Mouse (Mus musculus) CD4-positive naive resting alpha-beta T cell, adult 76 days (primary cell): ENCODE measurements around the gene Spryd7. TPM values are rescaled to one million over a fixed set of nuclear protein-coding genes. Genes with fewer than 3 reads are reported as not detected.

Source experiments
- total RNA-seq: library from RNA; stranded (reverse); gene quantifications from one replicate; pipeline ENCODE4 v1.2.4, GENCODE M21; 2023

Spryd7 gene
- total RNA-seq: 8.1 TPM

DNA sequence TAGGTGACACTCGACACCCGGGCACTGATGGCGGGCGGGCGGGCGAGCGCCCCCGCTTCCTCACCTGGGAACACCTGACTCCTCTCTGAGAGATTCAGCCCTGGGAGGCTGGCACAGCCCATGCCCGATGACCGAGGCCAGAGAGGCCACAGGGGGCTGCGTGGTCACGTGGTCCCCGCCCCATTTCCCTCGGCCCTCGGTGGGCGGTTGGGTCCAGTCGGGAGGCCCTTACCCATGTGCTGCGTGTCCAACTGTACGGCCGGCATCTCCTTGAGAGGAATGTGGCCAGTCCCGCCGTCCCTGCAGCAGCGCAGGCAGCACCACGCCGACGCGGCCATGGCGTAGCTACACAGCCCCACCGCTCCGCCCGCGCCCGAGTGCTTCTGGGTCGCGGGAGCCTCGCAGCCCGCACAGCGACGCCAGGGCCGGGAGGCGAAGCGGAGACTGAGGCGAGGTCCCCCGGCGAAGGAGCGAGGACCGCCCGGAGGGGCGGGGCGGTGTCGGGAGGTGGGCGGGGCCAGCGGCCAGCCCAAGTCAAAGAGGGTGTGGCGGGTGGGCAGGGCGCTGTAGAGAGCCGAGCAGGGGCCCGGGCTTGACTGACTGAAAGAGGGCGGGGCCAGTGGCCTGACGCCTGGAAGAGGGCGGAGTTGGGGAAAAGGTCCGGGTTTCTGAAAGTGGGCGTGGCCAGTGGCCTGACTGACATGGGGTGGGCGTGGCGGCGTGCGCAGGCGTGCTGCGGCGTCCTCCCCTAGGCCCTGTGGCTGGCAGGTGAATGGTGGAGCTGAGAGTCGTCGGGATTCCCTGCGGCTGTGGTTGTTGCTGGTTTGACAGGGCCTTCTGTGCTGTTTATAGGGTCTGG is at the start of gene Spryd7:
Gene Spryd7 (minus strand): TSS at position 598 of the 859 bp plus-strand sequence.

DNA sequence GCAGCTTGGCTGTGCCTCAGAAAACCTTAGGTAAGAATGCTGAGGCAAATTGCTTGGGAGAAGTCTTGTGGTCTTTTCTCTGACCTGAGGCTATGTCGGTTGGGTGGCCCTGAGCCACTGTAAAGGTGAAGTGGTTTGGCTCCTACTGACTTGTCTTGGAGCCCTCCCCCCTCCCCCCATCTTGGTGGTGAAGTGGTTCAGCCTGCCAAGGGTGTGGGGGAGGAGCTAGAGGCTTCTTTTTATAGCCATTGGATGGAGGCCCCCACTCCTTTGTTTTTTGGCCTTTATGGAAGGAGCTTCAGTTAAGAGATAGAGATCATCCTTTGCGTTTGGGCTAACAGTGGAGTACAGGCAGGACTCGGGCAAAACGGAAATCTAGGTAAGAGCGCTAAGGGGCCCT is 41.3 kb upstream of the Spryd7 start, which contains the start of gene Trim13:
Gene Trim13 (plus strand): TSS at position 280 of the 400 bp plus-strand sequence.

Other genes starting within 250 kb of the Spryd7 start
- 0.76 TPM for gene Arl11, start 247.1 kb downstream of the Spryd7 start, total RNA-seq
- 2.6 TPM for gene Ebpl, start 196.4 kb downstream of the Spryd7 start, total RNA-seq
- gene Kpna3, start 117.0 kb downstream of the Spryd7 start, total RNA-seq: 24.8 TPM
- gene Trim13, start 41.4 kb upstream of the Spryd7 start, total RNA-seq: 25.4 TPM
- 3.2 TPM for gene Kcnrg, start 50.6 kb upstream of the Spryd7 start, total RNA-seq